Mouse (Mus musculus) hindbrain, embryonic 13.5 days (tissue): Measurements from ENCODE around the gene Hectd4. TPM values are rescaled to one million over a fixed set of nuclear protein-coding genes. Genes with fewer than 3 reads are reported as not detected.

Experiments used
- ATAC-seq: fragments of 200-750 bp; cut with Nextera tagmentation; 2 replicates; pipeline ENCODE4 v1.8.0; 2017; ENCODE audit warnings: moderate TSS enrichment; ENCODE audit not compliant: low FRiP score
- H3K27ac ChIP-seq: fragments of 300-500 bp; sonication (generic); 2 replicates; pipeline ENCODE4 v1.5.1; 2015; ENCODE audit warnings: inconsistent platforms, mild to moderate bottlenecking, moderate library complexity
- H3K27me3 ChIP-seq: fragments of 300-500 bp; sonication (generic); 2 replicates; pipeline ENCODE4 v1.6.1; 2015; ENCODE audit warnings: mild to moderate bottlenecking, inconsistent platforms
- H3K36me3 ChIP-seq: fragments of 300-500 bp; sonication (generic); 2 replicates; pipeline ENCODE4 v1.6.1; 2015; ENCODE audit warnings: mild to moderate bottlenecking, inconsistent platforms
- H3K4me1 ChIP-seq: fragments of 300-500 bp; sonication (generic); replicated peaks from 2 replicates; pipeline ENCODE4 v1.6.1; 2015; ENCODE audit warnings: inconsistent platforms
- H3K4me2 ChIP-seq: fragments of 300-500 bp; sonication (generic); 2 replicates; pipeline ENCODE4 v1.6.1; 2015; ENCODE audit warnings: inconsistent platforms, mild to moderate bottlenecking, moderate library complexity
- H3K4me3 ChIP-seq: fragments of 300-500 bp; sonication (generic); 2 replicates; pipeline ENCODE4 v1.5.1; 2015; ENCODE audit warnings: mild to moderate bottlenecking, inconsistent platforms
- H3K9ac ChIP-seq: fragments of 300-500 bp; sonication (generic); 2 replicates; pipeline ENCODE4 v1.6.1; 2015; ENCODE audit warnings: mild to moderate bottlenecking, inconsistent platforms
- H3K9me3 ChIP-seq: fragments of 300-500 bp; sonication (generic); 2 replicates; pipeline ENCODE4 v1.6.1; 2016; ENCODE audit warnings: inconsistent platforms
- WGBS: fragments of 180-500 bp; shearing (Covaris S2); methylation state at CpG from one replicate; pipeline ENCODE4 v1.1.7; 2015; 5-methylcytosine and 5-hydroxymethylcytosine counted together
- polyA plus RNA-seq: library from polyadenylated mRNA; unstranded; fragments of >200 nt; fragmentation: Nextera tagmentation; extraction: Ambion mirVana; gene quantifications from 2 replicates; pipeline ENCODE4 v1.2.1, GENCODE M21; 2015

The Hectd4 gene
- polyA plus RNA-seq, 1 experiment from 2014 or later: 15.0 TPM

DNA sequence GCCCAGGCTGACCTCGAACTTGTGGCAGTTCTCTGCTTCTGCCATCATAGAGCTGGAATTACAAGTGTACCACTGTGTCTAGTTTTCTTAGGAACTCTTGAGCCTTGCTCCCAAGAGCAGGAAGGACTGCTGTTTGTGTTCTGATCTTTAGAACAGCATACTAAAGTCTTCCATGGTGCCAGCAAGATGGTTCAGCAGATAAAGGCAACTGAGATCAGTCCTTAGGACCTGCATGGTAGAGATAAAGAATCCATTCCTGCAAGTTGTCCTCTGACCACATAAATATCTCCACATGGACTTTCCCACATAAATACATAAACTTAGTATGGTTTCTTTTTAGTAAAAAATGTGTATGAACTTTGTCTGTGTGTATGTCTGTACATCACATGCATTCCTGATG, 22.7 kb downstream of the Hectd4 start:
- Histone ChIP-seq H3K4me2 (no peak overlapping the region), H3K36me3 (no peaks in the 10 kb centered on the region), H3K9me3 (no peaks in the 10 kb centered on the region), H3K4me1 (peaks cover 8% of the 10 kb centered on the region), H3K9ac (no peak overlapping the region), H3K27ac (no peak overlapping the region), H3K27me3 (no peaks in the 10 kb centered on the region), H3K4me3 (no peak overlapping the region)
- WGBS: 97% methylated on average over 1 of the region's 1 CpGs
- ATAC-seq: no peak

DNA sequence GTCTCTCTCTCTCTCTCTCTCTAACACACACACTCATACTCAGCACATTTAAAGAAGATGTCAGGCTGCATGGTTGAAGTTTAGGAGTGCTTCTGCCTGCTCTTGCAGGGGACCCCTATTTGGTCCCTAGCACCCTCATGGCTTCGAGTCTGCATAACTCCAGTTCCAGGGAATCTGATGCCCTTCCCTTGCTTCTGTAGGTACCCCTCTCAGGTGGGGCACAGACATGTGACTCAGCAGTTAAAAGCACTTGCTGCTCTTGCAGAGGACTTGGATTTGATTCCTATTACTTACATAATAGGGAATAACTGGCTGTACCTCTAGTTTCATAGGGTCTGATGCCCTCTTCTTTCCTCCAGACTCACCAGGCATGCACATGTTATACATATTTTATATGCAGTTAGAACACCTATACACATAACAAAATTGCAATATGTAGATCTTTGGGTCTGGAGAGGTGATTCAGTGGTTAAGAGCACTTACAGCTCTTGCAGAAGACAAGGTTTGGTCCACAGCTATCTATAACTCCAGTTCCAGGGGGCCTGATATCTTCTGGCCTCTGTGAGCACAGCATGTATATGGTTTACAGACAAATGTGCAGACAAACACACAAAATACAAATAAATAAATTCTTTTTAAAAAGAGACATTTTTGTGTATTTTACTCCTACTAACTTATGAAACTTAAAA, 23.8 kb downstream of the Hectd4 start:
- Histone ChIP-seq H3K36me3 (no peaks in the 10 kb centered on the region), H3K4me1 (peaks cover 8% of the 10 kb centered on the region), H3K4me3 (no peak overlapping the region), H3K27ac (no peak overlapping the region), H3K9ac (no peak overlapping the region), H3K27me3 (no peaks in the 10 kb centered on the region), H3K9me3 (no peaks in the 10 kb centered on the region), H3K4me2 (no peak overlapping the region)
- 100% methylated on average over 1 of the region's 1 CpGs for WGBS
- ATAC-seq: no peak

- H3K36me3 ChIP-seq: no peaks in the 10 kb centered on the region
- ATAC-seq: no peak
- no peaks in the 10 kb centered on the region for H3K27me3 ChIP-seq
- H3K9me3 ChIP-seq: no peaks in the 10 kb centered on the region
- H3K4me1 ChIP-seq: peaks cover 8% of the 10 kb centered on the region
- whole genome bisulfite sequencing: 93% methylated on average over 5 of the region's 5 CpGs
- no peak overlapping the region for H3K4me2 ChIP-seq
- H3K27ac ChIP-seq: no peak overlapping the region
- no peak overlapping the region for H3K9ac ChIP-seq
- no peak overlapping the region for H3K4me3 ChIP-seq
Observed at GRCm38 (mm10) chr5:121244365-121244731, 24.3 kb downstream of the Hectd4 start.

DNA sequence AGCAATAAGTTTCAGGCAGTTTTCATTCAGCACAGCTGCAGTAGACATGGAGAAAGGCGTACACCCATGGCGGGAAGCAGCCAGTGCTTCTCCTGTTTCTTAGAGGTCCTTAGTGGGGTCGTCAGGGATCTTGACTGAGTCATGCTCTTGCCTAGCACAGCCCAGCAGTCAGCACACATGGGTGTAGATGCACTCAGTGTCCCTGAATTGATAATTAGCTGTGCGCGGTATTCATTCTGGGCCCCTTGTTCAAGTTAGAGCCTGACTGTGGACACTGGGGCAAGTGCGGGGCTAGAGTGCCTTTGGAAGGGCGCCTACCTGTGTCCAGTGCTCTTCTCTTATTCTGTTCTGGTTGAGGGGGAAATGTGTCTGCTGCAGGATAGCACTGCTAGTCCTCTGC, 25.2 kb downstream of the Hectd4 start:
- Histone ChIP-seq H3K27ac (no peak overlapping the region), H3K36me3 (no peaks in the 10 kb centered on the region), H3K9ac (no peak overlapping the region), H3K4me3 (no peak overlapping the region), H3K4me2 (no peak overlapping the region), H3K9me3 (no peaks in the 10 kb centered on the region), H3K27me3 (no peaks in the 10 kb centered on the region), H3K4me1 (peaks cover 3% of the 10 kb centered on the region)
- WGBS: 85% methylated on average over 7 of the region's 7 CpGs
- ATAC-seq: no peak

DNA sequence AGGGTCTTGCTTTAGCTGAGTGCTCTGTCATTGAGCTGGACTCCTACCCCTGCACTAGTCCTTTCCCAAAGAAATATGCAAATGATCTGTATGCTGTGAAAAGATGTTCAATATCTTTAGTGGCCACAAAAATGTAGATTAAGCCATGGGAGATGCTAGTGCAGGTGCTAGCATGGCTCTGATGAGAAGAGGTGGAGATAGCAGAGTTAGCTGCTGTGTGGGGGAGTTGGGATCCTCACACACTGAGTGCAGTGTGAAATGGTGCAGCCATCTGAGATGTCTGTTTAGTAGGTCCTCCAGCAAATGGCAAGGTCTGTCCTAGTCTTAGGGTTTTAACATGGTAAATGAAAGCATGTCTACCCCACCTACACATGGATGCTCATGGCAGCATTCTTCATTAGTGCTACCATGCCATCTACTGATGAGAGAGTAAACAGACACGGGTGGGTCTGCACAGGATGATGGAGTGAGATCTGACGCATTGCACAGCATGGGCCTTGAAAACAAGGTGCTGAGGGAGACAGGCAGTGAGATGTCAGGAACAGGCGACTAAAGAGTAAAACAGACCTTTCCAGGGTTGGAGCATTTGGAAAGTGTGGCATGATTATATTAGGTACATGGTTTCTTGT, 28.9 kb downstream of the Hectd4 start:
- Histone ChIP-seq H3K27ac (no peak overlapping the region), H3K27me3 (no peaks in the 10 kb centered on the region), H3K4me2 (no peak overlapping the region), H3K36me3 (peaks cover 2% of the 10 kb centered on the region), H3K4me1 (peaks cover 3% of the 10 kb centered on the region), H3K9ac (no peak overlapping the region), H3K4me3 (no peak overlapping the region), H3K9me3 (no peaks in the 10 kb centered on the region)
- 86% methylated on average over 3 of the region's 3 CpGs for WGBS
- no peak for ATAC-seq

GRCm38 (mm10) chr5:121249693-121250092, 29.7 kb downstream of the Hectd4 start:
- Histone ChIP-seq H3K4me3 (no peak overlapping the region), H3K9me3 (no peaks in the 10 kb centered on the region), H3K4me2 (no peak overlapping the region), H3K27ac (no peak overlapping the region), H3K9ac (no peak overlapping the region), H3K27me3 (no peaks in the 10 kb centered on the region), H3K36me3 (peaks cover 10% of the 10 kb centered on the region), H3K4me1 (peaks cover 3% of the 10 kb centered on the region)
- no peak for ATAC-seq
- 93% methylated on average over 3 of the region's 3 CpGs for whole genome bisulfite sequencing

DNA sequence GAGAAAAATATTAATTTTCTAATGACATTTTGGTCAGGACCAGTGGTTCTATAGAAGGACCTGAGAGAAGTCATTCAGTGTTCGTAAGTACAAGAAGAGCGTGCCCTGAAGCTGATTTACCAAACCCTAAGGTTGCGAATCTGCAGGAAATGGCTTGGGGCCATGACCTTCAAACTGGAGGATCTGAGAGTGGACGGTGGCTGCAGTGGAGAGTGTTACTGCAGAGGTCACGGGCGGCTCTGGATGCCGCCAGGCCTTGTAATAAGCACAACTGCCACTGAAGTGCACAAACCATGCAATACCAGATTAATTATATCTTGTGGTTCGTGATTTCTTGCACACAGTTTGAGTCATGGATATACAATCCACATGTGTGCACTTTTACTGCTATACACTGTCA, 31.8 kb downstream of the Hectd4 start:
- Histone ChIP-seq H3K4me3 (no peak overlapping the region), H3K9ac (no peak overlapping the region), H3K36me3 (peaks cover 27% of the 10 kb centered on the region), H3K4me2 (no peak overlapping the region), H3K9me3 (no peaks in the 10 kb centered on the region), H3K27ac (no peak overlapping the region), H3K4me1 (no peaks in the 10 kb centered on the region), H3K27me3 (no peaks in the 10 kb centered on the region)
- WGBS: 77% methylated on average over 8 of the region's 8 CpGs
- no peak for ATAC-seq

DNA sequence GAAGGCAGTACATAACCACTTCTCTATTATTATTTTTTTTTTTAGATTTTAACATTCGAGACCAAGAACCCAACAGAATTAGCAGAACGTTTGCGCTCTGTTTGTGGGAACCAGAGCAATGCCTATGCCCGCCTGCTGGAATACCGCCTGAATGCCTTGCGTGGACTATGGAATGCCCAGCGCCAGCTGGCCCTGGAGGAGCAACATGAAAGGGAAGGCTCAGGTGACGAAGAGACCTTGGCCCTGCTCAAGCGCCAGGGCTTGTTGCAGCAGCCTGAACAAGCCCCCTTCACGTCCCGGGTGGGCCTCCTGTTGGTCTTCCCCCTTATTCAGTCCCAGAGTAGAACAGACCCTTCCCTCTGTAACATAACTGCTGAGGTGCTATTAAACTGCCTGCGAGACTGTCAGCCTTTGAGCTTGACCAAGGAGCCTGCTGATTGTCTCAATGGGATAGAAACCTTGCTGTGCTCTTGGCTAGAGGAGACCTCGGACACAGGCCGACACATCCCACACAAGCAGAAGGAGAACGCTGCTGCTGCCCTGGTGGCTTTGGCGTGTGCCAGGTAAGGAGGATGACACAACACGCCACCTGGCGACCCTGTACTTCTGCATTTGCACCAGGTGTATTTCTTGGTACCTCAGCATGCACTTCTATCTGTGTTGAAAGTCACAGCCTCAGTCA, 33.9 kb downstream of the Hectd4 start:
- no peak overlapping the region for H3K4me2 ChIP-seq
- no peaks in the 10 kb centered on the region for H3K27me3 ChIP-seq
- H3K9me3 ChIP-seq: no peaks in the 10 kb centered on the region
- H3K27ac ChIP-seq: no peak overlapping the region
- peaks cover 43% of the 10 kb centered on the region for H3K36me3 ChIP-seq
- WGBS: 90% methylated on average over 18 of the region's 18 CpGs
- no peak overlapping the region for H3K4me3 ChIP-seq
- H3K4me1 ChIP-seq: no peaks in the 10 kb centered on the region
- ATAC-seq: no peak
- no peak overlapping the region for H3K9ac ChIP-seq

GRCm38 (mm10) chr5:121254977-121255376, 35.0 kb downstream of the Hectd4 start:
- Histone ChIP-seq H3K9ac (no peak overlapping the region), H3K36me3 (peaks cover 50% of the 10 kb centered on the region)
- 90% methylated on average over 7 of the region's 7 CpGs for WGBS

DNA sequence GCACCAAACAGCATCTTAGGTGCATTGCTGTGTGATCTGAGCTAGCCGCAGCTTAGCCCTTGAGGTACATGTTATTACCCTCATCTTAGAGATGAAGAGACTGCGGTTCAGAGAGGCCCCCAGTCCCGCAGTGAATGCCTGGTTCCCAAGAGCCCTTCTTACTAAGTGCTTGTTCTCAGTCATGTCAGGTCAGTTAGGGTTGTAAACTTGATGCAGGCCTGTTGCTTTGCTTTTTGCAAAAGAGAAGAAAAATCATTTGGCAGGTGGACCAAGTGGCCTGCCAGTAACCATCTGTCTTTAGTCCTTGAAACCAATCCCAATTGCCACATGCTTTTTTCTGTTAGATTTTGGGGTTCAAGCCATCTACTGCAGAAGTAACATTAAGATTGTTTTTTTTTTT, 41.8 kb downstream of the Hectd4 start:
- Histone ChIP-seq H3K4me3 (no peak overlapping the region), H3K9me3 (no peaks in the 10 kb centered on the region), H3K9ac (no peak overlapping the region), H3K27me3 (no peaks in the 10 kb centered on the region), H3K4me2 (no peak overlapping the region), H3K36me3 (peaks cover 70% of the 10 kb centered on the region), H3K27ac (no peak overlapping the region), H3K4me1 (no peaks in the 10 kb centered on the region)
- 93% methylated on average over 3 of the region's 3 CpGs for WGBS
- ATAC-seq: no peak

More at GRCm38 (mm10) chr5:121254977-121255376, 35.0 kb downstream of the Hectd4 start:
- ATAC-seq: no peak
- no peaks in the 10 kb centered on the region for H3K9me3 ChIP-seq
- no peak overlapping the region for H3K4me3 ChIP-seq
- no peak overlapping the region for H3K4me2 ChIP-seq
- no peaks in the 10 kb centered on the region for H3K4me1 ChIP-seq
- H3K27me3 ChIP-seq: no peaks in the 10 kb centered on the region
- no peak overlapping the region for H3K27ac ChIP-seq

DNA sequence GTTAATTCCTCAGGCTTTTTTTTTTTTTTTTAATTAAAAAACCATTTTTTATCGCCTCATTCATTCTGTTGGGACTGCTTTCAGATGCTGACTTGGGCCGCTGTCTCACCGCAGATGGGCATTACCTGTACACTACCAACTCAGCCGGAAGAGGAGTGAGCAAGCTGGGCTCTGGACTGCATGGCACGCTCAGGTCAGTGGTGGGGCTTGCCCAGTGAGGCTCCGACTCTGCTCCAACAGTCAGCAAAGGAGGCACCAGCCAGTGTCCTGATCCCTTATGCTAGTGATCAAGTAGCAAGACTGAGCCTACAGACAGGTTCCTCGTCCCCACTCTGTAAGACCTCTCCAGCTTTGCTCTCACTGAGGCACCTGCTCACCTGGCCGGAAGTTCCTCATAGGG, 42.4 kb downstream of the Hectd4 start:
- Histone ChIP-seq H3K4me2 (no peak overlapping the region), H3K9me3 (no peaks in the 10 kb centered on the region), H3K9ac (no peak overlapping the region), H3K27me3 (no peaks in the 10 kb centered on the region), H3K27ac (no peak overlapping the region), H3K4me3 (no peak overlapping the region), H3K4me1 (no peaks in the 10 kb centered on the region), H3K36me3 (peaks cover 70% of the 10 kb centered on the region)
- ATAC-seq: no peak
- WGBS: 98% methylated on average over 8 of the region's 8 CpGs

DNA sequence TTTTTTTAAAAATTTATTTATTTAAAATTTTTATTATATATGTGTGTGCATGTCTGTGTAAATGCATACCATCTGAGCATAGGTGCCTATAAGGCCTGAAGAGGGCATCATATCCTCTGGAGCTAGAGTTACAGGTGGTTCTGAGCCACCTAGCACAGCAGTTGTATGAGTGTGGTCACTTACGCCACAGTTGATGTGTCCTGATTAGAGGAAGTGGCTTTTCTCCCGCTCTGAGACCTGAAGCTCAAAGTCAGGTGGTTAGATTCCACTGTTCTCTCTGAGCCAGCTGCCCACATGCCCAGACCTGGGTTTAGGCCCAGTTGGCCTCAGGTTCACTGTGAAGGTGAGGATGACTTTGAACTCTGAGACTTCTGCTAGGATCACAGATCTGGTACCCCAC, 44.6 kb downstream of the Hectd4 start:
- Histone ChIP-seq H3K27me3 (no peaks in the 10 kb centered on the region), H3K36me3 (peaks cover 78% of the 10 kb centered on the region), H3K9ac (no peak overlapping the region), H3K27ac (no peak overlapping the region), H3K9me3 (no peaks in the 10 kb centered on the region), H3K4me2 (no peak overlapping the region), H3K4me3 (no peak overlapping the region), H3K4me1 (no peaks in the 10 kb centered on the region)
- ATAC-seq: no peak
- WGBS: 98% methylated on average over 2 of the region's 2 CpGs
